Mouse (Mus musculus): ENCODE results near the gene Rbms1.
A peak's percentile ranks its signal among the peaks of the same experiment; 100 is the strongest.

Gene Rbms1

GRCm38 (mm10) chr2:60920076-60920475, 42.9 kb downstream of the Rbms1 start:
- no peak for DNase-seq (ENCODE audit: low read depth, low spot score)

- no peak for DNase-seq (ENCODE audit: low read depth, low spot score)
Measured at GRCm38 (mm10) chr2:60918401-60918800, 44.6 kb downstream of the Rbms1 start.

DNA sequence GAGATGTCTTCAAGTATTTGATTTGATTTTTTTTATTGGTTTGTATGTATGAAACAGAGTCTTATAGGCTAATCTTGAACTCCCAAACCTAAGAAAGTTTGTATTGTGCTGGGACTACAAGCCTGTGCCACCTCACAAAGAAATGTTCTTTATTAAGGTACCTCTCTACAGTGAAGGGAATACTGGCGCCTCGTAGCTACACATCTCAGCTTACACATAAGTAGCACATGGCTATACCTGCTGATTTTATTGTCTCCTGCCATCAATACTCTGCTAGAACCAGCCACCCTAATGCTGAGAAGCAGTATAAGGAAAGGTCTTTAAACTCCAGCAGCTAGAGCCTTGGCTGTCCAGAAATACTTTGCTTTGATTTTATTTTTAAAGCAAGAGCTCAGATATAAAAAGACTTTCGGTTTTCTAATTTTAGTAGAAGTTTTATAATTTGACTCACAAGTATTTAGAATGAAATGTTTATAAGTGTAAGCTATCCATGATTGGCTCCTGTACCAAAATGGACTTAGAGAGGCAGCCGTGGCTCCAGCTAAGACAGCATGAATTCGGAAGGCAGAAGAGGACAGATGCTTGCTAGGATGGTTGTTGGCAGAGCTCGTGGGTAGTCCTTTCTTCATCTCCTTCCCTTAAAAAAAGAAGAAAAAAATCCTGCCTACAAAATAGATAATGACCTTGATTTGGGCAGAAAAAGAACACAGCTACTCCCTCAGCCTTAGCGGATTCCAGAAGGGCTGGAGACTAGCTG, 48.3 kb downstream of the Rbms1 start:
- DNase-seq (ENCODE audit: low read depth, low spot score), result no peak

- peak; percentile 61 for DNase-seq (ENCODE audit: low read depth, low spot score)
Measured at GRCm38 (mm10) chr2:60913281-60913680, 49.7 kb downstream of the Rbms1 start.

GRCm38 (mm10) chr2:60911716-60912115, 51.3 kb downstream of the Rbms1 start:
- no peak for DNase-seq (ENCODE audit: low read depth, low spot score)

DNA sequence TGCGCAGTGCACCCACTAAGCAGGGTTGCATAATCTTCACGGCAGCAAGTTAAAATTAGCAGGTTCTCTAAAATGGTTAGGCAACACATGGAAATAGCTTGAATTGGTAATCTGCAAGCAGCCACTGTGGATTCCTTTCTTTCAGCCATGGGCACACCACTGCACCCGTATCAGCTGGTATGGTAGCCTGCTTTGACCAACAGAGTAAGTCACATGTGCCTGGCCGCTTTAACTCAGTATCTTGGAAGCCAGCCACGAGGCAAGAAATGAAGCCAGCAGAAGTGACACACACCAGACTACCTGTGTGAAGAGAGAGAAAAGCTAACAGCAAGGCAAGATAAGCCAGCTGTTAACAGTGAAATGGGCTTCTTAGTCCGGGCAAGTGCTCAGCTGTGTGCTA, 52.2 kb downstream of the Rbms1 start:
- DNase-seq (ENCODE audit: low read depth, low spot score), result no peak

- DNase-seq (ENCODE audit: low read depth, low spot score), result no peak
Measured at GRCm38 (mm10) chr2:60908551-60908950, 54.4 kb downstream of the Rbms1 start.

DNA sequence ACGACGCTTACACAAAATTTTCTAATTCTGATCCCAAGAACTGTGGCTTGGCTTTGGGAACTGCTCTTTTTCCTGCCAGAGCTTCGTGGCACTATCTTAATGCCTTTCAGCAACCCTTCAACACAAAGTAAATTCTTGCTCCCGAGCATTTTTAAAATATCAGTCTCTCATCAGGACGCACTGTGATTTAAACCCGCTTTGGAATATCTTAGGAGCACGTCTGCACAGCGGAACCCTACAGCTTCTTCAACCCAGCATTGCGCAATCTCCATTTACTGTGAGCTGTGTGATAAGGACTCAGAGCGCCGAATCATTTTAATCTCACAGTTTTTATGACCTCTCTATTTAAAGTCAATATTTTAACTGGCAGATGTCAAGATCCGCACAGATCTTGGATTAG, 54.9 kb downstream of the Rbms1 start:
- DNase-seq (ENCODE audit: low read depth, low spot score), result no peak

- DNase-seq (ENCODE audit: low read depth, low spot score), result no peak
Measured at GRCm38 (mm10) chr2:60905283-60905682, 57.7 kb downstream of the Rbms1 start.

GRCm38 (mm10) chr2:60904141-60904540, 58.9 kb downstream of the Rbms1 start:
- DNase-seq (ENCODE audit: low read depth, low spot score), result no peak

GRCm38 (mm10) chr2:60903535-60903934, 59.5 kb downstream of the Rbms1 start:
- DNase-seq (ENCODE audit: low read depth, low spot score), result no peak

DNA sequence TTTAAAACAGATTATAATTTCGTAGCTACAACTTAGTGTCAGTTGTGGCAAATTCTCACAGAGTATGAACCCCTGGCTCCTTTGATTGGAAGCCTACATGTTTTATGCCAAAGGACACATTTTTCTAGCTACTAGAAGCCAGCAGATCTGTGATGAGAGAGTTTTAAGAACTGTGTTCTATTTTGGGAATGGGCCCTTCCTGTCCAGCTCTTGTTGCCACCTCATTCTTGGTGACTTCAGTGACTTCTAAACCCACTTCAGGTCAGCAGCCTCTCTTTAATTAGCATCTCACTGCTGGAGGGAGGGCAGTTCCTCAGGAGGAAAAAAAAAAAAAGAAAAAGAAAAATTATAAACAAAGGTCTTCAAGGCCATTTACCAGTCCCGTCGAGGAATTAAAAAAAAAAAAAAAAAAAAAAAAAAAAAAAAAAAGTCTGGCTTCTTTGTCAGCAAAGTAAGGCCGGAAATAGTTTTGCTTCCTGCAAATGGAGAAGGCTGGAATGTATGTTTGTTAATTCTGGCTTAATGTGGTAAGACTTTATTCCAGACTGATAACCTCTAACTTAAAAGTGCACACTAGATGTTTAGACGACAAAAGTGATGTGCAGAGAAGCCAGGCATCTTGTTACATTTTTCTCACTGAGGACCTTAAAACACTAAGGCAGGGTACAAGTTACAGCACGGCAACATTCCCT, 60.4 kb downstream of the Rbms1 start:
- no peak for DNase-seq (ENCODE audit: low read depth, low spot score)

DNA sequence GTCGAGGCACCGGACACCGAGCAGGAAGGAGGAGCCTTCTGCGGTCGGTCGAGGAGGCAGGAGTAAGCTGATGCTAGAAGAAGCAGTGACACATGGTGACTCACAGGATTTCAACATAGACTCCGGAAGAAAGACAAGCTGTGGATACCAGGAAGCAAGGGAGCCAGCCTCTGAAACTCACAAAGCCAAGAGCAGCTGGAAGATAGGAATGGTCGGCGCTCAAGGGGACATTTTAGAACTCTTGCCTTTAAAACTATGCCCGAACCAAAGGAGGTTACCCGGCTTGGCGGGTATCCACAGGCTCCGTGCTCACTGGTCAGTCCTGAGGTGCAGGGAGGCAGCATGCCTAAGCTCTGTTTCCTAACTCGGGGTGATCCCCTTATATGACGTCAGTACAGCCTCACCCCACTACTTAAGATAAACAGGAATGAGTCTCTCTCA, 61.5 kb downstream of the Rbms1 start:
- DNase-seq (ENCODE audit: low read depth, low spot score), result no peak

- DNase-seq (ENCODE audit: low read depth, low spot score), result no peak
Measured at GRCm38 (mm10) chr2:60901013-60901412, 62.0 kb downstream of the Rbms1 start.

GRCm38 (mm10) chr2:60893042-60893441, 70.0 kb downstream of the Rbms1 start:
- DNase-seq (ENCODE audit: low read depth, low spot score), result no peak

GRCm38 (mm10) chr2:60883931-60884330, 79.1 kb downstream of the Rbms1 start:
- no peak for DNase-seq (ENCODE audit: low read depth, low spot score)

DNA sequence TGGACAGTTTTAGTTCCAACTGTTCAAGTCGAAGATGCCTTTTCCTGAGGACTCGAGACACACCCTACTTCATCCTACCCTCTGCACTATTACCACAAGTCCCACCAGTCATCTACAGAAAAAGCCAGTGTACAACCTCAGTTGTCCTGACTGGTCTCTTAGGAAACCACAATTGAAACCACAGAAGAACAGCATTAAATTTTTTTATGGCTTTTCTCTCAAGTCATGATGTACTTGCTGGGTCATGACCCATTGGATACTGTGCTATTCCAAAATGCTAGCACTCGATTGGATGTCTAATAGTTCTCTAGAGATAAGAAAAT, 80.0 kb downstream of the Rbms1 start:
- DNase-seq (ENCODE audit: low read depth, low spot score), result no peak

- no peak for DNase-seq (ENCODE audit: low read depth, low spot score)
Measured at GRCm38 (mm10) chr2:60882202-60883042, 80.6 kb downstream of the Rbms1 start.

DNA sequence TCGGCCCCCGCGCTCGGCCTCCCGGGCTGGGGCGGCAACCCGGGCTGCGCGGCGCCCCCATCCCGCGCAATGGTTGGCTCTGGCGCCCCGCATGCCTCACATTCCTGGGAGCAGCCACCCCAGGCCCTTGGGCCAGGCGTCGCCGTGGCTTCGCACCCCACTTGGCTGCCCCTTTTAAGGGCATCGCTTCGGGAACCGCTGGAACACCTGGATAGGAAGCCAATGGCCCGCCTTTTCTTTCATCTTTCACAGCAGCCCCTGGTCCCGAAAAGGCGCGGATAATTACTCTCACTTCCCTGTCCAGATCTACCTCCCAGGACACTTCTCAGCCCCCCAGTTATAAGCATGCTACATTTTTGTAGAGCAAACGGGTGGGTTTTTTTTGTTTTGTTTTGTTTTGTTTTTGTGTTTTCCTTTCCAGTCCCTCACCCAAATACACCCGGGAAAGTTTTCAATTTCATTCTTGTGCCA, 81.4 kb downstream of the Rbms1 start:
- peak; percentile 63 for DNase-seq (ENCODE audit: low read depth, low spot score)

DNA sequence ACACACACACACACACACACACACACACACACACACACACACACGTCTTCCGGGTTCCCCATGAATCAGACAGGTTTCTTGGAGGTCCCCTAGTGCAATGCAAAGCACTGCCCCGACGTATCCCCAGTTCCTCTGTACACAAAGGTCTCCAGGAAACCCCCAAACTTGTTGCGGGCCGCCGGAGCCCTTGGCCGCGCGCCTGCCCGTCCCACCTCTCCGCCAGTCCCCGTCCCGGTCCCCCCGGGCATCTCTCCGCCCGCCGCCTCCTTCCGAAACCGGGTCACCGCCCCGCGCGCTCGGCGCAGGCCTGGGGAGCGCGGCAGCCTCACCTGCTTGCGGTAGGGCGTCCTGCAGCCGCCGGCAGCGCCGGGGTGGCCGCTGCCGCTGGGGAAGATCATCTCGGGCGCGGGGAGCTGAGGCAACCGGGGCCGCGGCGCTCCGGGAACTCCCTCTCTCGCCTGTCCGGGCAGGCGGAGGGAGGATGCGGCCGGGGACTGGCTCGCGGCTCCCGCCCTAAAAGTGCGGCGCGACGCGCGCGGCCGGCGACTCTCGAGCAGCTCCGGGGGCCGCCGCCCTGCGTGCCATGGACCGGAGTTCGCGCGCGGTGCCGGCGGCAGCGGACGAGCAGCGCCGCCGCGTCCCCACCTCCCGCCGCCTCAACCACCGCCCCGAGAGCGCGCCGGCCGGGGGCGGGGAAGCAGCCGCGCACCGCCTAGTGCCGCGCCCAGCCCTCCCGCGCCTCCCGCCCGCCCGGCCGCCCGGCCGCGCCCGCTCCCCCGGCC, 82.0 kb downstream of the Rbms1 start:
- peak; percentile 55 for DNase-seq (ENCODE audit: low read depth, low spot score)

DNA sequence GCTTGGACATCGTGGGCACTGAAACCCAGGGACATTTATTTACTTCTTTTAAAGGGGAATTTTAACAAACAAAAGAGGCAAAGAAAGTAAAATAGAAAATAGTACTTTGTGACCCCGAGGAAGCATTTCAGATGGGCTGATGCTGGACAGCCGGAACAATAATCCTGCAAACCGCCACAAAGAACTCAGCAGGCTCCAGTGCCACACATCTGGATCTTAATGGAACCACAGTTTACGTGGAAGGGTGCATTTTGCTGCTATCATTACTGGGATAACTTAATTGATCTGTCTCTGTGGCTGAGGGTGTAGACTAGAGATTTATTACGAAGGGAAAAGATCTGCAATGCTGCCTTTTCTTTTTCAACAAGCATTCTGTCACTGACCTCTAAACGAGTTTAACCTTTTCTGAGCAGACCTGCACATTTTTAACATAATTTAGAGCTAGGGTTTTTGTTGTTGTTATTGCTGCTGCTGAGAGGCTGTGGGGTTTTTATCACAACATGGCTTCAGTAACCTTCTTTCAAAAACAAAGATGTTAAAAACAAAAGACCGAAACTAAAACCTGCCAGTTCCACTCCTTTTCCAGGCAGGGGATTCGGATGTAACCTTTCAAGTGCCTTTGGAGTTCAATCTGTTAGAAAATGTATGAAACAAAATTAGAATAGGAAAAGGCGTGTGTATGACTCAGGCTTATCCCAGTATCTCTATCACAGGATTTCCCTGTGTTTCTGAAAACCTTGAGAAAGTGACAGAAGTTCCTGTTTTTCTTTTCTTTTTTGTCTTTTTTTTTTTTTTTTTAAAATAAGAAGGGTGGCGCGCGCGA, 82.8 kb downstream of the Rbms1 start:
- no peak for DNase-seq (ENCODE audit: low read depth, low spot score)

Data from mesoderm, embryonic 11.5 days (tissue).